Mouse (Mus musculus): ENCODE measurements around the gene Acacb.

Acacb gene

GRCm38 (mm10) chr5:114269499-114269898, 123.2 kb downstream of the Acacb start:
- DNase-seq (ENCODE audit: low spot score), result no peak

GRCm38 (mm10) chr5:114269984-114270383, 123.6 kb downstream of the Acacb start:
- no peak for DNase-seq (ENCODE audit: low spot score)

GRCm38 (mm10) chr5:114273693-114274402, 127.5 kb downstream of the Acacb start, which contains the start of gene Foxn4:
Foxn4 (minus strand) TSS chr5:114273807.
- no peak for DNase-seq (ENCODE audit: low spot score)

GRCm38 (mm10) chr5:114275339-114275738, 129.0 kb downstream of the Acacb start:
- no peak for DNase-seq (ENCODE audit: low spot score)

- DNase-seq (ENCODE audit: low spot score), result no peak
Measured at GRCm38 (mm10) chr5:114275991-114276390, 129.7 kb downstream of the Acacb start.

- no peak for DNase-seq (ENCODE audit: low spot score)
Measured at GRCm38 (mm10) chr5:114279382-114280143, 133.2 kb downstream of the Acacb start.

GRCm38 (mm10) chr5:114282346-114282745, 136.0 kb downstream of the Acacb start:
- no peak for DNase-seq (ENCODE audit: low spot score)

- no peak for DNase-seq (ENCODE audit: low spot score)
Measured at GRCm38 (mm10) chr5:114284604-114285397, 138.5 kb downstream of the Acacb start.

GRCm38 (mm10) chr5:114285398-114285700, 139.0 kb downstream of the Acacb start:
- peak; percentile 22 for DNase-seq (ENCODE audit: low spot score)

- no peak for DNase-seq (ENCODE audit: low spot score)
Measured at GRCm38 (mm10) chr5:114286102-114286501, 139.8 kb downstream of the Acacb start.

GRCm38 (mm10) chr5:114286872-114287571, 140.7 kb downstream of the Acacb start:
- no peak for DNase-seq (ENCODE audit: low spot score)

- DNase-seq (ENCODE audit: low spot score), result no peak
Measured at GRCm38 (mm10) chr5:114288396-114288795, 142.1 kb downstream of the Acacb start.

- DNase-seq (ENCODE audit: low spot score), result no peak
Measured at GRCm38 (mm10) chr5:114288874-114289273, 142.5 kb downstream of the Acacb start, which contains the start of gene Myo1h. Myo1h (plus strand) TSS chr5:114289166.

- no peak for DNase-seq (ENCODE audit: low spot score)
Measured at GRCm38 (mm10) chr5:114290004-114290403, 143.7 kb downstream of the Acacb start.

GRCm38 (mm10) chr5:114296693-114297631, 150.6 kb downstream of the Acacb start:
- no peak for DNase-seq (ENCODE audit: low spot score)

- no peak for DNase-seq (ENCODE audit: low spot score)
Measured at GRCm38 (mm10) chr5:114298212-114298894, 152.0 kb downstream of the Acacb start.

GRCm38 (mm10) chr5:114299156-114299855, 153.0 kb downstream of the Acacb start:
- DNase-seq (ENCODE audit: low spot score), result no peak

- no peak for DNase-seq (ENCODE audit: low spot score)
Measured at GRCm38 (mm10) chr5:114299883-114300610, 153.7 kb downstream of the Acacb start.
